Mouse (Mus musculus): ENCODE data around the gene Clip1.
A peak's percentile ranks its signal among the peaks of the same experiment; 100 is the strongest.
"Not testable (repeated sequence)": the region's sequence is repeated elsewhere in the genome, so short reads cannot be mapped to it uniquely, and the experiment has no call there.

The Clip1 gene

DNA sequence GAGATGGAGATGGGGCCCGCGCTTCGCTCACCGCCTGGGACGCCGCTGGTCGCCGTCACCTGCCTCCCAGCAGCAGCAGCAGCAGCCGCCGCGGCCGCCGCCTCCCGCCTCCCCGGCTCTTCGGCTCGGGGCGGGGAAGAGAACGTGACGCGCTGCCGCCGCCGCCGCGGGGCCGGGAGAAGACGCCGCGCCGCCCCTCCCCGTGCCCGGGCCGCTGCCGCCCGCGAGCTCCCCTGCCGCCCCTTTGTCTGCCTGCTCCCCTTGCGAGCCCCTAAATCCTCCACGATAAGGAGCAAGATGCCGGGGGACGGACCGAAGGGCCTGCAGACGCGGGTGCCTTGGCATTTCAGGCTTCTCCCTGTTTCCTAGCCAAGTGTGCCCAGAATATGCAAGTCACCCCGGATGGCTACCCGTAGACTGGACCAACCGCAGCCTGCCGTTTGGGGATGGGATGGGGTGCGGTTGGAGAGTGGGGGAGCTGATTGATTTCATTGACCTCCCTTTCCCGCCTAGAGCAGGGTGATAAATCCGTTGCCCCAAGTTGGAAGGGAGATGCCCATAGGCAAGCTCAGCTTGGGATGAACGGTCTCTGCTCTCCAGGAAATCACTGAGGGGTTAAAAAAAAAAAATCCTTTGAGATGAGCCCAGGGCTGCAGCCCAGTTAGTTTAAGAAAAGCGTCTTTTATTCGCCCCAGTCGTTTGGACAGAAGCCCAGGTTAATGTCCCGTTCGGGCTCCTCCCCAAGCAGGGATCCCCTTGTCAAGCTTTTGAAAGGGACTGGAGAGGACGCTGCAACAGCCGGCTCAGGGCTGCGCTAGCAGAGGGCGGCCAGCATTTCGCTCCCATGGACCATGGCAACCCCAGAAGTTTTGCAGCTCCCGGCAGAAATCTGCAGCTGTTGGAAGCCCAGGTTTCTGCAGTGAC is at the start of gene Clip1:
TSS of gene Clip1 (minus strand) at position 398 of the 924 bp plus-strand sequence.
- no peak for DNase-seq (ENCODE audit: extremely low spot score, low read depth, low spot score)

DNA sequence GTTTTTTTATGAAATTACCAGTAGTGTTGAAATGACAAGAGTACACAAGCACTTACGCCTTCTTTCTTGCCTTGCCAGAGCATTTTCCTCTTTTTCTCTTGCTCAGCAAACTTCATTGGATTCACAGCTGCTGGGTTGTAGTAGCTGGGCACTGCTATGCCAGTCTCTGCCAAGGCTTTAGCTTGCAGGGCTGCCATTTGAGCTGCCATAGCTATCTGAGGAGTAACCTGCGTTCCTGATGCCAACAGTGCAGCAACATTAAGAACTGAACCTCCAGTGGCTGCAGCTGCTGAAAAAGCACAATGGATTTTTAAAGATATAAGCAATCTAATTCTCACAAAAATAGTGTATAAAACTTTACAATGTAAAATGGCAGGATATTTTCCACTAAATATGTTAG is 46.6 kb upstream of the Clip1 start:
- DNase-seq (ENCODE audit: extremely low spot score, low read depth, low spot score): no peak

DNA sequence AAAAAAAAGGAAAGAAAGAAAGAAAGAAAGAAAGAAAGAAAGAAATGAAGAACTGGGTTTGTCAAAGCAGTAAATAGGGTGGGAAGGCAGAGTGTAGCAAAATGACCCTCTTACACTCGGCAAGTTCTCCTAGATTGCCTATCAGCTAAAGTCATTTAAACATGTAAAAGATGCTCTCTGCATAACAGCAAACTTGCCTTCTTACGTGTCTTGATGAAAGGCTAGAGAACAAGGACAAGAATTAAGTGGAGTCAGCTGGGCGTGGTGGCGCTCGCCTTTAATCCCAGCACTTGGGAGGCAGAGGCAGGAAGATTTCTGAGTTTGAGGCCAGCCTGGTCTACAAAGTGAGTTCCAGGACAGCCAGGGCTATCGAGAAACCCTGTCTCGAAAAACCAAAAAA is 39.4 kb upstream of the Clip1 start:
- DNase-seq (ENCODE audit: extremely low spot score, low read depth, low spot score): not testable (repeated sequence)

DNA sequence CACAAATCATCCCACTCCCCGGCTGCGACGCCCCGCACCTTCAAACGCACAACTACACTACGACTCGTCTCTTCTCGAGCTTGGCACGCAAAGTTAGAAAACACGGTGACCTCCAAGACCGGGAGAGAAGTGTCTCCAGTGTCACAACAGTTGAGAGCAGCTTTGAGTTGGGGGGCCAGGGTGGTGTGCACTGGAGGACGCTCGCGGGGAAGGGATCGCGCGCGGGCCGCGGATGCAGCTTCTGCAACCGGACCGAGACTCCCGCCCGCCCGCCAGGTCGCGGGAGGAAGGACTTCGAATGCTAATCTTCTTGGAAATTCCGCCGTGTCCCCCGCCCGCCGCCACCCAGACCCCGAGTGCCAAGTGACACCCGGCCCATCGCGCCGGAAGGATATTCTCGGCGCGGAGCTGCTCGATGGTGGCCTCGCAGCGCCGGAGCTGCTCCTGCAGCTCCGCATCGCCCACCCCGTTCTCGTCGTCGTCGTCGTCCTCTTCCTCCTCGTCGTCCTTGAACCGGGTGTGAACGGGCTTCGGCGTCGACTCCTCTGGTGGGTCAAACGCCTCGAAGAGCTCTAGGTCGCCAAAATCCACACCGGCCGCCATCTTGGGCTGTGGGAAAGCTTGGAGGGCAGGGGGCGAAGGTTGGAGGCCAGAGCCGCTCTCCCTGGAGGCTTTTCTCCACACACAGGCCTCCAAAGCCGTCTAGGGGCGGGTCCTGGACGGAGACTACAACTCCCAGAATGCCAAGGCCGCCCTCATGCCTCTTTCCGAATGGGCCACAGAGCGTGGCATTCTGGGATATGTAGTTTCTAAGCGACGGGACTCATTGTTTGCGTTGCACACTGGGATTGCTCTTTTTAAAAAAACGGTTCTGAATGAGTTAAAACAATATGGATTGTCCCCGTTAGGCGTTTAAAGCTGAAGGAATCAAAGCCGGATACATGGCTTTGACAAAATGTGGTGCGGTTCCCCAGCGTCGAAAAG is 36.2 kb upstream of the Clip1 start, which contains the start of gene Zcchc8:
TSS of gene Zcchc8 (minus strand) at position 773 of the 984 bp plus-strand sequence.
- DNase-seq (ENCODE audit: extremely low spot score, low read depth, low spot score): peak; percentile 99

DNA sequence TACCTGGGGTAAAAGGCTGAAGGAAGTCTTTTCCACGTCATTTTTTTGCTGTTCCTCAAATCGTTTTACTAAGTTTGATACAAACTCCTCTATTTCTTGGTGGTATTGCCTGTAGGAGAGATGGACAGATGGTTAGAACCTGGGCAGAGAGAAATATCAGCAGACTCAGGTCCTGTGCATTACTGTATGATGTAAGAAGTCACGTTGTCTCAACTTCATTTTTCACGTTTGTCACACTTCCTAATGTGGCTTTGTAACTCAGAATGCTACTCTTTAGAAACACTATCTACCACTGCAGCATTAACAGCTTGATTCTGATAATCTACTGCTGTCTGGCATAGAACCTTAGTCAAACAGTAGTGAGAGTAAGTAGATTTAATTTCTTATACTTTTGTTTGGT is 30.2 kb upstream of the Clip1 start:
- no peak for DNase-seq (ENCODE audit: extremely low spot score, low read depth, low spot score)

DNA sequence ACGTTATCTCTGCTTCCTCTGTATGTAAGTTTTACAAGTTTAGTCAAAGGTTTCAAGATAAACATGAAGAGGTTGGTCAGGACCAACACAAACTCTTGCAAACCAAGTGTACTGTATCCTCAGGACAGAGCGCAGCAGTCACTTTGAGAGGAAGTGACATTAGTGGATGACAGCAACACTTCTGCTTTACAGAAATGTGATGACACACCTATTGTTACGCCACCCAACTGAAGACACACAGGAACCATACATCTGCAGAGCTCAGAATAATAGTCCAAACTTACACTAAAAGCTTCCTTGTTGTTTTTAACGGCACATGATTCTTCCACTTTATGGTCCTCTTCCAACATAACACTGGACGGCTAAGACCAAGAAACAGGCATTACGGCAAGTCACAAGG is 29.4 kb upstream of the Clip1 start:
- no peak for DNase-seq (ENCODE audit: extremely low spot score, low read depth, low spot score)

DNA sequence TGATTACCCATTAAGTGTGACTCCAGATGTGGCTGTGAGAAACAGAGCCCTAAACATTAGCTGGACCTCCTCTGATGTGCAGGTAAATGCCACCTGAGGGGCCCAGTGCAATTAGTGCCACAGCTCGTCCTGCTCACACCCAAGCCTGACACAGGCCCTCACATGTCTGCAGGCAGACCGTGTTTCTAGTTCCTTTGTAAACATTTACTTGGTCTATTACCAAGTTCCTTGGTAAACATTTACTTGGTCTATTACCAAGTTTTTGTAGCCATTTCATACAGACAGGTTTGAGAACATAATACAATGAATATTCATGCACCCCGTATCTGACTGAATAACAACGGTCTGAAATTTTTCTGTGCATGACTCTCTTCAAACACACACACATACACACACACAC is 25.2 kb upstream of the Clip1 start:
- DNase-seq (ENCODE audit: extremely low spot score, low read depth, low spot score): no peak

DNA sequence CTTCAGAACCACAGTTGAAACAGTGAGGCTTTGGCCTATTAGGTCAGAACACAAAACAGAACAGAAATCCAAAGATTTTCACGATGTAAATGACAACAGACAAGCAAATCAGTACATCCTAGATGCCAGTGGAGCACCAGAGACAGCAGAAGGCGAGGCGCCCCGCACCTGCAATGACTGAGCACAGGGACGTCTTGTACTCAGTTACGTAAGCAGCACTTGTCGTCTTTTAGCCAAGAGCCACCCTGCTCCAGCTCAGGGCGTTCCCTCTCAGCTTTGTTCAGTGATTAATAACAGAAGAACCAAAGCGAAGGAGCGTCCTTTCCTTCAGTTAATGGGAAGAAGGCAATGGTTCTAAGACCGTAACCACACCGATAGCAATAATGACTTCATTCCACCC is 24.2 kb upstream of the Clip1 start:
- no peak for DNase-seq (ENCODE audit: extremely low spot score, low read depth, low spot score)

DNA sequence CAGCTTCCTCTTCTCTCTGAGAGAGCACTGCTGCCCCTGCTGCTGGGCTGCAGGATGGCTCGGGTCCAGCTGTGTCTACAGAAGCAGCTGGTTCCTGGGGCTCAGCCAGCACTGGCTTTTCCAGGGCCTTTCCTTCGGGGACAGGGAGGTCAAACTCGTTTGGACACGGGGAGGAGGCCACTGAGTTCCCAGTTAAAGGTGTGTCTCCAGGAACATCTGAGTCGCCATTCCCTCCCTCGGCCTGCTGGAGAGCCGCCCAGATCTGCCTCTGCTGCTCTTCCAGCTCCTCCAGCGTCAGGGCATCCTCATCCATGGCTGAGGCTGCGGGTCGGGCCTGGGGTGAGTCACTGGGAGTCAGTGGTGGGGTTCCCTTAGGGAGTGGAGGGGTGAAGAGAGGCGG is 16.2 kb upstream of the Clip1 start:
- DNase-seq (ENCODE audit: extremely low spot score, low read depth, low spot score): no peak

DNA sequence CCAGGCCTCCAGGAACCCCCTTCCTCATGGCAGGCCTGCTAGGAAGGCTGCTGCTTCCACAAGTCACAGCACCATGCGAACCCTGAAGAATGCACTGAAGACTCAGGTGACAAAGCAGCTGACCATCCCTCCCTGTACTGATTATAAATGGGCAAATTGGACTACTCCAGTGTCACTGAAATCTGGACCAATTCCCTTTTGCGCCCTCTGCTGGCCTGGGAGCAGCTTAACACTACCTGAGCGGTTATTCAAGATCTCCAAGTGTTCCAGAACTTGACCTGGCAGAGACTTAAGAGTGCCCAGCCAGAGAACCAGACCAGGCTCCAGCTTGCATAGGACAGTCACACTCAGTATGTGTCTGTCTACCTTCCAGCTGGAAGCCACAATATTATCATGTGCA is 14.8 kb upstream of the Clip1 start:
- no peak for DNase-seq (ENCODE audit: extremely low spot score, low read depth, low spot score)

DNA sequence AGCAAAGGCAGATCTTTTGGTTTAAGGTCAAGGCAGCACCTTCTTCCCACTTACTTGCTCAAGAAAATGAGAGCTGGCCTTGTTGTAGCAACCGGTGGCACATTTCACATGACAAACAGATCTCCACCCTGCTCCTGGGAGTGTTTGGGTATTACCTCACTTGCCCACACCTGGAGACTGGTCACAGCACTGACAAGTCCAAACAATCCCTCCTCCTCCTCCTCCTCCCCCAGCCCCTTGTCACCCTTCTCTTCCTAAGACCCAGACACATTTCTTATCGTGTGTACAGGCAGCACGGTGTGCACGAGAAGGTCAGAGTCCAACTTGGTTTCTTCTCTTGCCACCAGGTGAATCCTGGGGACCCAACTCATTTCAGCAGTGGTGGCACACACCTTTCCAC is 12.5 kb upstream of the Clip1 start:
- no peak for DNase-seq (ENCODE audit: extremely low spot score, low read depth, low spot score)

DNA sequence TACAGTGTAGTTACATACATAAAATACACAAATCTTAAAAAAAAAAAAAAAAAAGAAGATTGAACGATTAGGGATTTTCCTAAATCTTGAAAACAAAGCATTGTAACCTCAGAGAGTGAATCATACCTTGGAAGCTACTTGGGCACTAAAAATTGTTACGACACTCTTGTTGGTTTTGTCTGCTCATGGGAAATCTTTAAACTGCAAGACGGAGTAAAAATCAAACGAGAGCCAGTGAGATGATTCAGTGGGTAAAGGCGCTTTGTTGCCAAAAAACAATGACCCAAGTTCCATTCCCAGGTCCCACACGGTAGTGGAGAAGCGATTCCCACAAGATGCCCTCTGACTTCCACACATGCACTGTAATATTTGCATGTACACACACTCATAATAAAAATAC is 11.8 kb upstream of the Clip1 start:
- no peak for DNase-seq (ENCODE audit: extremely low spot score, low read depth, low spot score)

DNA sequence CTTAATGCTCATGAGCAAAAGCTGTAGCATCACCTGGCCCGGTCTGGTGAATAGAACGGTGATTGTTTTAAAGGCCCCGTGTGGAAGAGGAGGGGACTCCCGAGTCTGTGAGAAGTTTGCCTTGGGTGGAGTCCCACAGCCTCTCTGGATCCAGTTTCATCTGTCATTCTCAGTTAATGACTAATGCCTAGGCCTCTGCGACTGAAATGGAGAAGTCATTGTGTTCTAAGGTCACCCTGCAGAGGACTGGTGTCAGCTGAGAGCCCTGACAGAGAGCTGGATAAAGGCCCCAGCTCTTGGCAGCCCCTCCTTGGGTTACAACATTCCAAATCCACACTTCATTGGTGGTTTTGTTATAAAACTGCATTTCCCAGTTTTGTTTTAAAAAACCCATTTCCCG is 10.1 kb upstream of the Clip1 start:
- no peak for DNase-seq (ENCODE audit: extremely low spot score, low read depth, low spot score)

DNA sequence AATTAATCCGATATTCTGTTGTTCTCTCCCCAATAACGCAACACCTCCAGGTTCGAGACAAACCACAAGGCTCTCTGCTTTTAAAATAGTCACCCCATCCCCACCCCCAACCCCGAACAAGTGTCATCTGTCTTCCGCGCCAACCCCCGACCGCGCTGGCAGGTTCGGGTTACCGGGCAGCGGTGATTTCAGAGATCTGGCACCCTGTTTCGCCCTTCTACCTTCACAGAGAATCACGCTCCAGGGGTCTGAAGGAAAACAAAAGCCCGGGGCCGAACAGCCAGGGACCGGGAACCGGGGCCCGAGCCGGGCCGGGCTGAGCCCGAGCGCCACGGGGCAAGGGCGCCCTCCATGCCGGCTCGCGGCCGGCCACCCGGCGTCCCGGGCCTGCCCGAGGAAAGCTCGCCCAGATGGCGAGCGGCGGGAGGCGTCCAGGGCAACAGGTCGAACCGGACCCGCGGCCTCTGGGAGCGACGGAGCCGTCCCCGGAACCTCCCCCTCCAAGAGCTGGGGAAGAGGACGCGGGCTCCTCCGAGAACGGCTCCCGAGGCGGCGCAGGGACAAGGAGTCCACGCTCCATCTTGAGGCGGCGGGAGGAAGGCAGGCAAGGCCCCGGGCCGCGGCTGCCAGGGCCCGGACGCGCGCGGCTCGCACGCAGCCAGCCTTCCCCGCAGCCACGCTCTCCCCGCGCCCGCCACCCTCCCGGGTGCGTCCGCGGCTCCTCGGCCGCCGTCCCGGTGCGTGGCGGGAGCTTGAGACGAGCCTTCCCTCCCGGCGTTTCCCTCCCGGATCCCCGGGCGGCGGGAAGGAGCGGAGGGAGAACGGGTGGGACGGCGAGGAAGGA is 819 bp downstream of the Clip1 start:
- no peak for DNase-seq (ENCODE audit: extremely low spot score, low read depth, low spot score)

DNA sequence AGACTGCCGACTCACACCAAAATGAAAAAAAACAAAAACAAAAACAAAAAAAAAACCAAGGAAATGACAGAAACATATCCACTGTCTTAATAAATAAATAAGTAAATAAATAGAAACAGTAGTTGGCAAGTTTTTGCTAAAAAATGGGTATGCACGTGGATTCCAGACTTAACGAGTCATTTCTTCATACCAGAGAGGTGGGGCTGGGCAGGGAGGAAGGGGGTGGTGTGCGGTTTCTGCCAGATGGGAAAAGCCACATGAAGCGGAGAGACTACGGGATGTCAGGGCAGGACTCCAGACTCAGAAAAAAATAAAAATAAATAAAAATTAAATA is 1.4 kb downstream of the Clip1 start:
- no peak for DNase-seq (ENCODE audit: extremely low spot score, low read depth, low spot score)

DNA sequence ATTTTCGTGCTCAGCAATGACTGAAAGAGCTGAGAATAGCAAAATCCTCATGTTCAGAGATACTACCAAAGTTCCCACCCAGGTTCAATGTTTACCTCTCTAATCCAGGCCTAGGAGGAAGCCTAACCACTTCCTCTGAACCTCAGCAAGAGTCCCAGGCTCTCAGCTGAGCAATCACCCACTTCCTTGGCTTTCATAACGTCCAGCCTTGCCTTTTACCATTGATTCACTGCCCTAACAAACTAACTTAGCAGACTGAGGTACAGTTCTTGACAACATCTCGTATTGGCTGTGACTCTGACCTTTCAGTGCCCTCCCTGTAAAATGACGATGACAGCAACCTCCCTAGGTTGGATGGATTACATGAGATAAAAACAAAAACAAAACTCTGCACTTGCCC is 2.0 kb downstream of the Clip1 start:
- no peak for DNase-seq (ENCODE audit: extremely low spot score, low read depth, low spot score)

DNA sequence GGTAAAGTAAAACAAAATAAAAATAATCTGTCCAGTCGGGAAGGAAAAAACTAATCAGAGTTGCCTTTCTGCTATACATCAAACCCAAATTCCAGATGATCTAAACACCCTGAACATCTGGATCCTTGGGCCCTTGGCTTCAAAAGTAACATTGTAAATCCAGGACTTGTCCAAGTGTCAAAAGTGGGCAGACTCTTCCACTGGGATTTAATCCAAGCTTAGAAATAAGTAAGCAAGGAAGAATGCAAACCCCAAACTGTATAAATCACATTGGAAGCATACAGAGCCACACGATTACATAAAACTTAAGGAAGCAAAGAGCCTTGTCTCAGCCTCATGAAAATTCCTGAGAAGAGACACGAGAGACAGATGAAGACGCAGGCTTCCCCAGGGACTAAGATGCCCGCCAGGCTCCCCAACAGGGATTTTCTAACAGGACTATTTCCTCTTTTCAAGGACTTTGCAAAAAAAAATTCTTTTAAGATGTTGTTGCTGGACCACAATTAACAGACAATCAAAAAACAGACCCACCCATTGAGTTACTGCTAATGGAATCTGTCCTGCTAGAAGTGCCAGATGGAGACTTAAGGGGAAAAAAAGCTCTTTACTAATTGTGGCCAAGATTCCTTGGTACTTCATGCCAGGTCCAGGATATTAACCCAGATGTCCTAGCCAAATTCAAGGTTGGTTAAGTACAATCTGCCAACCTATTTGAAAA is 4.7 kb downstream of the Clip1 start:
- no peak for DNase-seq (ENCODE audit: extremely low spot score, low read depth, low spot score)

DNA sequence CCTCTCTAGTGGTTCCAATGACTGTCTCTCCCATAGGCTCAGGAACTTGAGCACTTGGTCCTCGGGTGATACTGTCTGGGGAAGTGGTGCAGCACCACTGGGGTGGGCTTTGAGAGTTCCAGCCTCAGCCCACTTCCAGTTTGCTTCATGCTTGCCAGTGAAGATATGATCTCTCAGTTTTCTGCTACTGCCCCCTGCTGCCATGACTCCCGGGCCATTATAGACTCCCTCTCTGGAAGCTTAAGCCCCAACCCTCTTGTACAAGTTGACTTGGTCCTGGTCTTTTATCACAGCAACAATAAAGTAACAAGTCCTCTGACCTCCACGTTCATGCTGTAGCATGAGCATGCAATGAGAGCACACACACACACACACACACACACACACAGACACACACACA is 5.3 kb downstream of the Clip1 start:
- no peak for DNase-seq (ENCODE audit: extremely low spot score, low read depth, low spot score)

DNA sequence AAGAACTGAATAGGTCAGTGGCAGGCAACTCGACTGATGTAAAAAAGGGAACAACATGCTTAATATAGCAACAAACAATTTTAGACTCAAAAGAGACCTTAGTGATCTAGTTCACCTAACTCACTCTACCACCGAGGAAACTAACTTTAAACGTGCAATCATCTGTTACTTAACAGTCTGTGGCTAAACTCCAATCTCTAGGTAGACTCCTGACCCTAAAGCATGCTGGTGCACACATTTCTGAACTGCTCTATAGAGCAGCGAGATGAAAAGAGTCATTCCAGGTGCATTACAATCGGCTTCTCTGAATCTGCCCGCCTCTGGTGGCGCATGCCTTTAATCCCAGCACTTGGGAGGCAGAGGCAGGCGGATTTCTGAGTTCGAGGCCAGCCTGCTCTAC is 8.7 kb downstream of the Clip1 start:
- no peak for DNase-seq (ENCODE audit: extremely low spot score, low read depth, low spot score)

DNA sequence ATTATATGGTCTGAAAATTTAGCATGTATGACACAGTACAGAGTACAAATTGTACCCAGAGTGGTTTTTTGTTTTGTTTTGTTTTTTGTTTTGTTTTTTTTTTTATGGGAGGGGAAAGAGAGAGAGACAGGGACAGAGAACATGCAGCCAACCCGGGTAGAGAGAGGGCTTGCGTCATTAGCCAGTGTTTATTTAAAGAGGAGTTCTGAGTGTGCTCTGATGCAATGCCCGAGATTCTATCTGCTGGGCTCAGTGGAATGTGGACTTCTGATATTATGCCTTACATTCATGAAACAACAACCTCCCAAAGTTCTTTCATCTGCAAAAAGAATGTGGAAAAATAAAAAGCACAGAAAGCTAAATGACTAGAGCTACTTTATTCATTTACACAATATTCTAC is 9.2 kb downstream of the Clip1 start:
- DNase-seq (ENCODE audit: extremely low spot score, low read depth, low spot score): no peak

Data from hindlimb bud, embryonic 11.5 days (tissue).